Mouse (Mus musculus): ENCODE measurements around the gene Pik3ip1. TPM values are rescaled to one million over a fixed set of nuclear protein-coding genes. Genes with fewer than 3 reads are reported as not detected.
A peak's percentile ranks its signal among the peaks of the same experiment; 100 is the strongest.

The Pik3ip1 gene
- polyA plus RNA-seq, 1 experiment: 1.4 TPM

DNA sequence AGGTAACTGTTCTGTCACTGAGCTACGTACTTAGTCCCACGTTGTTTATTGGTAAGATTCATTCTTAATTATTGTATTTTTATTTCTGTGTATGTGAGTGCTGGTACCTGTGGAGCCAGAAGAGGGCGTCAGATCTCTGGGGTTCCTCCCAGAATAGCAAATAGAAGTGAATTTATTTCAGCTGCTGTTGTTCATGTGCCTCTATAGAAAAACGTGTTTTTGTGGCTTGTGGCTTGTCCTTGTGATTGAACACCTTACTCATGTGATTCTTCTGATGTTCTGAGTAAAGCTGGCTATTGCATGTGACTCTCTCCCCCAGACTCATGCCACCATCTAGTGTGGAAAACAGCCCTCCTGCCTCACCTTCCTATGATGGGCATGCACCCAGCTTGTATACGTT, 1.9 kb upstream of the Pik3ip1 start:
- H3K27ac ChIP-seq (replicated peaks; ENCODE audit: low read depth, low read length): no peak overlapping the region
- H3K4me3 ChIP-seq (ENCODE audit: insufficient read depth, low read depth, low read length): no peak overlapping the region
- H3K4me1 ChIP-seq (ENCODE audit: control insufficient read depth, insufficient read depth, insufficient read length, low read length): peaks cover 7% of the 10 kb centered on the region; the same call in 1 of the 2 replicates

DNA sequence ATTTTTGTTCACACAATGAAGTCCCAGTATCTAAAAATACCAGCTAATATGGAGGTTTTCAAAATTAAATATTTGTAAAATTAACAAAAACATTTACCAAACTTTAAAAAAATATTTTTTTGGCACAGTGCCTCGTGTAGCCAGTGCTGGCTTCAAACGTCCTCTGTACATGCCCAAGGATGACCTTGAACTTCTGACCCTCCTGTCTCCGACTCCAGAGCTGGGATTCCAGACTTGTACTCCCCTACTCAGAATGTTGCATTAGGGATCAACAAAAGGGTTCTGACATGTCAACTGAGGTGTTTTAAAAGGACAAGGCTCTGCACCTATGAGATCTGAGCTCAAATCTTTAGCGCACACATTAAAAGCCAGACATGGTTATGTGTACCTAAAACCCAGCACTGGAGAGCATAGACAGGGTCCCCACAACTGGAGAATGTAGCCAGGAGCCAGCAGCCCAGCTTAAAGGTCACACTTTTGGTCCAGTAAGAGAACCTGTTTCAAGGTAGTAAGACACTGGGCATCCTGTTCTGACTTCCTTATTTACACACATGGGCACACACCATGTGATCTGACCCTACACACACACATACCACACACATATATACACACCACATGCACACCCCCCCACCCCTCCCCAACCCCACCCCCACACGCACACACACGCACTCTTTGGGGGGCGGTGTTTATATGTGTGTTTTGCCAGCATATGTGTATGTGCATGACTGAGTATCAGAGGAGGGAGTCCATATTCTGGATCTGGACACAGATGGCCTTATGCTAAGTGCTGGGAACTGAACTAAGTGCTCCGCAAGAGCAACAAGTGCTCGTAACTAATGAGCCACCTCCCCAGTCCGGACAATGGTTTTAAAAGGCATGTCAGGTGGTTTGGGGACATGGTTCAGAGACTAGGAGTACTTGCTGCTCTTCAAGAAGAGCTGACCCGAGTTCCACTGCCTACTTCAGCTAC, 1.1 kb upstream of the Pik3ip1 start:
- peak overlapping the region; percentile 14; the same call in 1 of the 2 replicates for H3K27ac ChIP-seq (replicated peaks; ENCODE audit: low read depth, low read length)
- H3K4me3 ChIP-seq (ENCODE audit: insufficient read depth, low read depth, low read length): no peak overlapping the region
- H3K4me1 ChIP-seq (ENCODE audit: control insufficient read depth, insufficient read depth, insufficient read length, low read length): peaks cover 9% of the 10 kb centered on the region; the same call in 1 of the 2 replicates

DNA sequence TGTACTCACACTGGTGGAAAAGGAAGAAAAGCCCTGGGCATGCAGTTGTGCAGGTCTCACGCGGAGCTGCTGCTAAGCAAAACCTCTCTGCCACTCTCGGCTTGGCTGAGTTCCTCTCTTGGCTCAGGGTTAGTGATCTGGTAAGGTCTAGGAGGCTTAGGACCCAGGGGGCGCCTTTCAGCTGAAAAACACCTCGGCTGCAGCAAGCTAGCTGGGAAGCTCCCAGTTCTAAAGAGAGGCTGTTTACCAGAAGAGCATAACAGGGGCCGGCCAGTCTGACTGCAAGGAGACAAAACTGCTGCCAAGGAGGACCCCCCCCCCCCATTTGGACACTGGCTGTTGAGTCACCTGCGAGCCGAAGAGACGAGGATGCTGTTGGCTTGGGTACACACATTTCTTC, 365 bp downstream of the Pik3ip1 start:
- peaks cover 22% of the 10 kb centered on the region for H3K4me1 ChIP-seq (ENCODE audit: control insufficient read depth, insufficient read depth, insufficient read length, low read length)
- peak overlapping the region; percentile 60 for H3K27ac ChIP-seq (replicated peaks; ENCODE audit: low read depth, low read length)
- peak overlapping the region; percentile 61 for H3K4me3 ChIP-seq (ENCODE audit: insufficient read depth, low read depth, low read length)

DNA sequence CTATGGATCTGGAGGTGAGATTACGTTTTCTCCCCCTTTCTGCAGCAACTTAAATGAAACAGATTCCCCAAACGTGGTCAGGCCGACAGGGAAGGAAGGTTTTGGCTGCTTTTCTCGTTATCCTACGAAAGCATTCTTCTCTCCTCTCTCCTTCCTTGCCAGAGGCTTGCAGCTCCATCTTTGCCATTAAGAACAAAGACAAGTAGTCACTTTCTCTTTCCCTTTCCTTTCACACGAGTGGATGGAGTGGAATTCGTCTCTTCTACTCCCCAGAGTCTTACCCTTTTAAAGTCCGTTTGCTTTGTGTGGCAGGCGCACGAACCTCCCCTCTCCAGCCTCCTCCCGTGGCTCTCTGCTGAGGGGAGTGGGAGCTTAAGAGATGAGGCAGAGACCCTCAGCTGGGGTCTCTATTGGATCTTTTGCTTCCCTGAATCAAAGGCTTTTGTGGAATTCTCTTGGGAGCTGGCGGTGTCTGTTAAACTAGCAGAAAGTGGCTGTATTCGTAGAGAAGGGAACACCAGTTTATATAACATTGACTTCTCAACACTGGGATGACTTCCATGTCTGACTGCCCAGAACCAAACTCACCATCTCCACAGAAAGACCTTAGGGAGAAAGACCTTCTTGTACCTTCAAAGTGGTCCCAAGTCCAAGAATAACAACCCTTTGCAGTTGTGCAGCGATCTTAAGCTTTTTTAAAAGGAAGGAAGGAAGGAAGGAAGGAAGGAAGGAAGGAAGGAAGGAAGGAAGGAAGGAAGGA, 970 bp downstream of the Pik3ip1 start:
- Histone ChIP-seq H3K4me3 (ENCODE audit: insufficient read depth, low read depth, low read length) (peak overlapping the region; percentile 61), H3K27ac (replicated peaks; ENCODE audit: low read depth, low read length) (peak overlapping the region; percentile 60), H3K4me1 (ENCODE audit: control insufficient read depth, insufficient read depth, insufficient read length, low read length) (peaks cover 28% of the 10 kb centered on the region)

DNA sequence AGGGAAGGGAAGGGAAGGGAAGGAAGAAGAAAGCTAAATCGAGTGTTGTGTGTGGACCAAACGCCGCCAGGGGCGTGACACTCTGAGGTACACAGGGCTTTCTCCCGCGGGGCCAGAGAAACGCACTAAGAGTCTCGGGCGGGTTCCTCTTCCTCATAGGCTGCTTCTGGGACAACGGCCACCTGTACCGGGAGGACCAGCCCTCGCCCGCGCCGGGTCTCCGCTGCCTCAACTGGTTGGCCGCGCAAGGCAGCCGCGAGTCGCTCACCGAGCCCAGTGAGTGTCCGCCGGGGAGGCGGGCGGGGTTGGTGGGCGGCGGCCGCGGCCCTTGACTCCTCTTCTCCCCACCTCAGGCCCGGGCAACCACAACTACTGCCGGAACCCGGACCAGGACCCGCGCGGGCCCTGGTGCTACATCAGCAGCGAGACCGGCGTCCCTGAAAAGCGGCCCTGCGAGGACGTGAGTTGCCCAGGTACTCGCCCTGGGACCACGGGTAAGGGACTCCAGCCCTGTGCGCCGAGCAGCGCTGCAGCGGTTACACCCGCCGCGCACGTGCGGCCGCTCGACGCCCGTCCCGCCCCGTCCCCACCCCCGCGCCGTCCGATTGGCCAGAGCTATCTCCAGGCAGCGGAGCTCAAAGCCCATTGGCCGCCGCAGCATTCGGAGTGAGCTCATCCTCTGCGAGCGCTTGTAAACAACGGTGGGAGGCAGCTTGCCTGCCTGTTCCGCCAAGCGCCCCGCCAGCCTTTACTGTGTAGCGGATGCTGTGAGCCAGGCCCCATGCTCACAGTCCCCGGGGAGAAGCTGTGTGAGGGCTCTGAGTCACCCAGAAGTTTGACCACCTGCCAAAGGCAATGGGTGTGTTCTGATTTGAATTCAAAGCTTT, 1.8 kb downstream of the Pik3ip1 start:
- H3K27ac ChIP-seq (replicated peaks; ENCODE audit: low read depth, low read length): peak overlapping the region; percentile 76
- H3K4me1 ChIP-seq (ENCODE audit: control insufficient read depth, insufficient read depth, insufficient read length, low read length): peaks cover 30% of the 10 kb centered on the region
- H3K4me3 ChIP-seq (ENCODE audit: insufficient read depth, low read depth, low read length): peak overlapping the region; percentile 61

DNA sequence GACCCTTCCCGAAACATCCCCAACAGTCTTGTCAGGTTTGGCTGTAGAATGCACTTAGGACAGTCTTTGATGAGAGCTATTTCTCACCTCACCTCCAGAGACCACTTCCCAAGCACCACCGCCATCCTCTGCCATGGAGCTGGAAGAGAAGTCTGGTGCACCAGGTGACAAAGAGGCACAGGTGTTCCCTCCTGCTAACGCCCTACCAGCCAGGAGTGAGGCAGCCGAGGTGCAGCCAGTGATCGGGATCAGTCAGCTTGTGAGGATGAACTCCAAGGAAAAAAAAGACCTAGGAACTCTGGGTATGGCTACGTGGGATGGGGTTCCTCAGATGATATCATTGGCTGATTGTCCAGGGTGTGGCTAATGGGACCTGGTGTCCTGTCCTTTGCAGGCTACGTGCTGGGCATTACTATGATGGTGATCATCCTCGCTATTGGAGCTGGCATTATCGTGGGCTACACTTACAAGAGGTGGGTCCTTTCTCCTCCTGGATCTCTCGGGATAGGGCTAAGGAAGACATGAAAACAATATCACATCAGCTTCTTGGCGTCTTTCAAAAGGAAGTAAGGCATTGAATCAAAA, 3.0 kb downstream of the Pik3ip1 start:
- no peak overlapping the region for H3K4me3 ChIP-seq (ENCODE audit: insufficient read depth, low read depth, low read length)
- H3K27ac ChIP-seq (replicated peaks; ENCODE audit: low read depth, low read length): peak overlapping the region; percentile 76
- H3K4me1 ChIP-seq (ENCODE audit: control insufficient read depth, insufficient read depth, insufficient read length, low read length): peaks cover 37% of the 10 kb centered on the region

DNA sequence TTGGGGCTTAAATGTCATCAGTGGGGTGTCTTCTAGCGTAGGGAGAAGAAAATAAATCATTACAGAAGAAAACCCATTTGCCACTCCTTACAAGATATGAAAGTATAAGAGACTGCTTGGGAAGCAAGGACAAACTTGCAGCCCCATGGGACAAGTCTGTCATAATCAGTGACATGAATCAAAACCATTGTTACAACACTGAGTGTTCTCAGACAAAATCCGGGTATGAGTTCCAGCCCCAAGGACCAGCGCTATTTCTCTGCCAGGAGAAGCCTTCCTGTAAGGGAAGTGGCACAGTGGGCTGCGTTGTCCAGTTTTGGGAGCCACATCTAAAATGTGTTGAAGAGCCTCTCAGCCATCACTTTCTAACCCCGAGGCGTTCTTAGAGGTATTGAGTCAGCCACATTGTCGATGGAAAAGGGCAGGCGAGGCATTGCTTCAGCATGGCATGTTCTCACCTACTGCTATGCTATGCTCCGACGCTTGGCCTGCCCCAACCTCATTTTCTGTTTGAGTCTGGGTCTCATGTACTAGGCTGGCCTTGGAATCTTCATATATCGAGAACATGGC, 4.0 kb downstream of the Pik3ip1 start:
- peak overlapping the region; percentile 25; the same call in 1 of the 2 replicates for H3K27ac ChIP-seq (replicated peaks; ENCODE audit: low read depth, low read length)
- H3K4me3 ChIP-seq (ENCODE audit: insufficient read depth, low read depth, low read length): no peak overlapping the region
- peaks cover 37% of the 10 kb centered on the region for H3K4me1 ChIP-seq (ENCODE audit: control insufficient read depth, insufficient read depth, insufficient read length, low read length)

DNA sequence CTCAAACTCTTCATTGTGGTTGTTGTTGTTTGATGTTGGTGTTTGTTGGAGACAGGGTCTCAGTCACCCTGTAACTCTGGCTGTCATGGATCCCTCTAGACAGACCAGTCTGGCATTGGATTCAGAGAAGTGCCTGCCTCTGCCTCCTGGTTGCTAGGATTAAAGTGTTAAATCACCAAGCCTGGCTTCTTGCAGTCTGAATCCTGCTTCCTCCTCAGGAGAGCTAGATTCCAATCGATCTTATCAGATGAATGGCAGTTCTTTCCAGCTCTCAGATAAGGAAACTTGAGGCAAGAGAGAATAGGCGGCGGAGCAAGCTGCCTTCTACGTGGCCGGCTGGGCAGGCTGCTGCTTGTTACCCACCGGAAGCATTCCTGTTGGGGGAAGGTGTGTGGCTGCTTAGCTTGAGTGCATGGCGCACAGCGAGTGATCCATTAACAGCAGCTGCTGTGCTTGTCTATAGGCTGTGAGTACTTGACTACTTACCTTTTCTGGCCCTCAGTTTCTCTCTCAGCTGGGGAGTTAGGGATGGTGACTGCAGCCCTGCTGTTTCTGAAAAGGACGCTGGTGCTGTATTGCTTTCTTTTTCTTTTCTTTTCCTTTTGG, 4.6 kb downstream of the Pik3ip1 start:
- H3K27ac ChIP-seq (replicated peaks; ENCODE audit: low read depth, low read length): peak overlapping the region; percentile 25; the same call in 1 of the 2 replicates
- H3K4me3 ChIP-seq (ENCODE audit: insufficient read depth, low read depth, low read length): no peak overlapping the region
- H3K4me1 ChIP-seq (ENCODE audit: control insufficient read depth, insufficient read depth, insufficient read length, low read length): peaks cover 37% of the 10 kb centered on the region

DNA sequence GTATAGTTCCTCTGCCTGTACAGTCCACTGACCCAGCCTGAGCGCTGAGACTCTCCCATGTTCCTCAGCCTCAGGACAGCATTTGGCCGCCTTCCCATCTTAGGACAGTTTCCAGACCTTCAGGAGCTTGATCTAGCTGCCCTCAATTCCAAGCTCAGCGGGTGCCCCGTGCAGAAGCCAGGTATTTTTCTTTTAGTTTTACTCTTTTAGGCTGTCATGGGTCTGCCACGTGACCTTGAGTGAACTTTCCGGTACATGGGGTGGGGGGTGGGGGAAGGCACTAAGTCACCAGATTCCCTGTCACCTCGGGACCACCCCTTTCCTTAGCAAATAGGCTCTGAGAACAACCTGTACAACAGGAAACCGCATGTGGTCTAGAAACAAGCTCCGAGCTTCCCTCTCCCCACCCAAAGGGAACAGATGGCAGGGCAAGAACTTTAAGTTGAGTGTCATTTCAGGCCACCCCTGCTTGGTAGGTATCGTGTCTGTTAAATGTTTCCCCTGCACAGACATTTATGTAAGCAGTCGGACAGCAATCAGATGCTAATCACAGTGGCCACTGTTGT, 5.5 kb downstream of the Pik3ip1 start:
- Histone ChIP-seq H3K27ac (replicated peaks; ENCODE audit: low read depth, low read length) (peak overlapping the region; percentile 51), H3K4me1 (ENCODE audit: control insufficient read depth, insufficient read depth, insufficient read length, low read length) (peaks cover 37% of the 10 kb centered on the region)

DNA sequence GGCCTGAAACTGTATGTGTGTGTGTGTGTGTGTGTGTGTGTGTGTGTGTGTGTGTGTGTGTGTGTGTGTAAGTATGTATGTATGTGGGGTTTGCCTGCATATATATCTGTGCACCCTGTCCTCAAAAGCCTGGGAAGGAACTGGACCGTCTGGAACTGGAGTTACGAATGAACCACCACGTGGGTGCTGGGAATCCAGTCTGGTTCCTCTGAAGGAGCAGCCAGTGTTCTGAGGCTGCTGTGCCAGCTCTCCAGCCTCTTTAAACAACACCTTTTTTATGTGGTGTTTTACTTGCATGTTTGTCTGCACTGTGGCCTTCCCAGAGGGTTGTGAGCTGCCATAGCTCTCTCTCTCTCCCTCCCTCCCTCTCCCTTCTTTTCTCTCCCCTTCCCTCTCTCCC, 6.4 kb downstream of the Pik3ip1 start:
- Histone ChIP-seq H3K27ac (replicated peaks; ENCODE audit: low read depth, low read length) (no peak overlapping the region), H3K4me1 (ENCODE audit: control insufficient read depth, insufficient read depth, insufficient read length, low read length) (peaks cover 37% of the 10 kb centered on the region), H3K4me3 (ENCODE audit: insufficient read depth, low read depth, low read length) (no peak overlapping the region)

More for the DNA sequence above, 5.5 kb downstream of the Pik3ip1 start:
- no peak overlapping the region for H3K4me3 ChIP-seq (ENCODE audit: insufficient read depth, low read depth, low read length)

DNA sequence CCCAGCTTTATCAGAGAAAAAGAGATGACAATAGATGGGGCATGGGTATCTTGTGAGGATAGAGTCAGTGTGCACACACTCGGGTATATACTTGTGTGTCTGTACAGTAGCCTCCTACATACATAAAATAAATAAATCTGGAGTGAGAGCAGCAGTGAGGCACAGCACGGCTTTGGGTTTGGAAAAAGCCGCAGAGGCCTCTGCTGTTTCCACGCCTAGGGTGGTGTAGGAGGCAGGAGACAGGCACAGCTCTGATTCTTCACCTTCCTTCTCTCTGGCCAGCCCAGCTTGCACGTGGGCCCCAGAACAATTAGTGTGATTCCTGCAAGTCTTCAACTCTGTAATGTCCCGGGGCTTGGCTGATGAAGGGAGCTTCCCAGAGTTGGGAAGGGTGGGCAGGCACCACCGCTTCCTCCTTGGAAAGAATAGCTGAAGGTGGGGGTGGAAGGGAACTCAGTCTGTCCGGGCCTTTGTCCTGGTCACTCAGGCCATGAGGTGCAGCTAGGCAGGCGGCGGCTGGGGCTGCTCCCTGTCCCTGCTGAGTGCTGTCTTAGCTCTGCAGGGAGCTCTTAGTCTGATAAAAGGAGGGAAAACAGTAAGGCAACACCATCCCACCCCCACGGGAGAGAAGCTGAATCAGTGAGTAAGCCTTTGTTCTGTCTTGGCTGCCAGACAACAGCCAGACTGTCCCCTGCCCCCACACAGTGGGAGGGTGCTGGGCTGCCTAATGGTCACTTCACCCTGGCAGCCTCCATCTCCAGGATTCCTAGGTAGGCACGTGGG, 7.2 kb downstream of the Pik3ip1 start:
- Histone ChIP-seq H3K27ac (replicated peaks; ENCODE audit: low read depth, low read length) (no peak overlapping the region; the same call in 1 of the 2 replicates), H3K4me3 (ENCODE audit: insufficient read depth, low read depth, low read length) (no peak overlapping the region), H3K4me1 (ENCODE audit: control insufficient read depth, insufficient read depth, insufficient read length, low read length) (peaks cover 37% of the 10 kb centered on the region)

DNA sequence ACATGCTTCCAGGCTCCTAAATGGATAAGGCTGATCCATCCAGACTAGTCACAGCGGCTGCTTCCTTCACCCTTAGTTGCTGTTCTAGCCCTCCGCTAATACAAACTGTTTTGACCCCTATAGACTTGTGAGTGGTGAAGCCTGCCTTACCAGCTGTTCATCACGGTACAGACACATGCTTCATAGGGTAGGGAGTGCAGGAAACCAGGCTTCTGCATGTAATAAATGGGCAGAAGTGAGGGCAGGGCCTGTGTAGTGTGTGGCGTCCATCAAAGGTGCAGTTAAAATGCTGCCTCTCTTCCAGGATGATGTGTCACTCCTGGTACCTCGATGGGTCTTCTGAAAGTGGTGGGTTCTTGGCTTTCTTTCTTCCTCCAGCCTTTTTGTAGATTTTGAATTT, 7.8 kb downstream of the Pik3ip1 start:
- Histone ChIP-seq H3K4me1 (ENCODE audit: control insufficient read depth, insufficient read depth, insufficient read length, low read length) (peaks cover 33% of the 10 kb centered on the region), H3K4me3 (ENCODE audit: insufficient read depth, low read depth, low read length) (no peak overlapping the region), H3K27ac (replicated peaks; ENCODE audit: low read depth, low read length) (no peak overlapping the region; the same call in 1 of the 2 replicates)

DNA sequence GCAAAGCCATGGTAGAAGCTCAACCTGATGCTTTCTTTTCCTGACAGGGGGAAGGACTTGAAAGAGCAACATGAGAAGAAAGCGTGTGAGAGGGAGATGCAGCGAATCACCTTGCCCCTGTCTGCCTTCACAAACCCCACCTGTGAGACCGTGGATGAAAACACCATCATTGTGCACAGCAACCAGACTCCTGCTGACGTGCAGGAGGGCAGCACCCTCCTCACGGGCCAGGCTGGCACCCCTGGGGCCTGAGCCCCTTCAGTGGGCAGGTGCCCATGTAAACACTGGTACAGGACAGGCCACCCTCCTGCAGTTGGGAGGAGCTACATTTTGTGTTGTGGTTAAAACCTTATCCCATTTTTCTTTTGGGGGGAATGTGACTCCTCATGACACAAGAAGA, 11.3 kb downstream of the Pik3ip1 start:
- no peak overlapping the region for H3K4me3 ChIP-seq (ENCODE audit: insufficient read depth, low read depth, low read length)
- H3K4me1 ChIP-seq (ENCODE audit: control insufficient read depth, insufficient read depth, insufficient read length, low read length): 0 out of 2 replicates have a peak, but pooled peaks cover 9% of the 10 kb centered on the region
- H3K27ac ChIP-seq (replicated peaks; ENCODE audit: low read depth, low read length): no peak overlapping the region
